Mouse (Mus musculus) T-helper 1 cell (primary cell): Measurements from ENCODE around the gene Klhl18.
"Not testable (repeated sequence)": the region's sequence is repeated elsewhere in the genome, so short reads cannot be mapped to it uniquely, and the experiment has no call there.

Experiments used
- in situ Hi-C: fragments of 300-600 bp; cut with MboI, MseI; formaldehyde crosslinking; loops from one replicate; pipeline ENCODE4 v1.15.1; 2025; ENCODE audit warnings: high pct_unique_total_duplicates

The Klhl18 gene

GRCm38 (mm10) chr9:110431241-110431640, 45.3 kb downstream of the Klhl18 start:
- in situ Hi-C loops: no loop called here

GRCm38 (mm10) chr9:110419511-110420112, 56.9 kb downstream of the Klhl18 start, which contains the start of gene Ngp:
Gene Ngp (plus strand): TSS chr9:110419747.
- in situ Hi-C loops: no loop called here

- in situ Hi-C loops: no loop called here
Observed at GRCm38 (mm10) chr9:110413785-110414184, 62.7 kb downstream of the Klhl18 start.

- in situ Hi-C loops: no loop called here
Observed at GRCm38 (mm10) chr9:110412926-110413325, 63.6 kb downstream of the Klhl18 start.

GRCm38 (mm10) chr9:110410908-110411887, 65.3 kb downstream of the Klhl18 start:
- in situ Hi-C loops: no loop called here

GRCm38 (mm10) chr9:110408099-110408773, 68.3 kb downstream of the Klhl18 start, which contains the start of gene Ptpn23:
Gene Ptpn23 (minus strand): TSS chr9:110408213.
- in situ Hi-C loops: no loop called here

GRCm38 (mm10) chr9:110407311-110408098, 69.0 kb downstream of the Klhl18 start:
- in situ Hi-C loops: no loop called here

GRCm38 (mm10) chr9:110403240-110403639, 73.3 kb downstream of the Klhl18 start:
- in situ Hi-C loops: not testable (repeated sequence)

GRCm38 (mm10) chr9:110402731-110403130, 73.8 kb downstream of the Klhl18 start:
- in situ Hi-C loops: no loop called here

GRCm38 (mm10) chr9:110400650-110401049, 75.8 kb downstream of the Klhl18 start:
- in situ Hi-C loops: no loop called here

- in situ Hi-C loops: no loop called here
Observed at GRCm38 (mm10) chr9:110393295-110393694, 83.2 kb downstream of the Klhl18 start.

- in situ Hi-C loops: no loop called here
Observed at GRCm38 (mm10) chr9:110390843-110391242, 85.7 kb downstream of the Klhl18 start.

- in situ Hi-C loops: no loop called here
Observed at GRCm38 (mm10) chr9:110388011-110388410, 88.5 kb downstream of the Klhl18 start.

GRCm38 (mm10) chr9:110384369-110384929, 92.0 kb downstream of the Klhl18 start:
- in situ Hi-C loops: no loop called here

GRCm38 (mm10) chr9:110381292-110381691, 95.2 kb downstream of the Klhl18 start:
- in situ Hi-C loops: no loop called here

- in situ Hi-C loops: no loop called here
Observed at GRCm38 (mm10) chr9:110380662-110381061, 95.8 kb downstream of the Klhl18 start.

GRCm38 (mm10) chr9:110379361-110379760, 97.1 kb downstream of the Klhl18 start:
- in situ Hi-C loops: no loop called here

GRCm38 (mm10) chr9:110377655-110378054, 98.8 kb downstream of the Klhl18 start:
- in situ Hi-C loops: not testable (repeated sequence)
